Mouse (Mus musculus) cerebellum, postnatal 36 days (tissue): ENCODE data around the gene Rdh9.

Experiments
- DNase-seq, 2 experiments: peaks; one replicate each; pipeline ENCODE4 v3.0.0; 2021 to 2022; ENCODE audit warnings: mixed read lengths in 2 of 2

Gene Rdh9

GRCm38 (mm10) chr10:127776011-127776410 is at the start of gene Rdh9:
Rdh9 (plus strand) TSS chr10:127776386.
- DNase-seq: no peak

- no peak for DNase-seq
Measured at GRCm38 (mm10) chr10:127728437-127728836, 47.7 kb upstream of the Rdh9 start.

- no peak for DNase-seq
Measured at GRCm38 (mm10) chr10:127730285-127730932, 45.8 kb upstream of the Rdh9 start.

GRCm38 (mm10) chr10:127730933-127731310 is 45.3 kb upstream of the Rdh9 start:
- no peak for DNase-seq

GRCm38 (mm10) chr10:127731397-127731796 is 44.8 kb upstream of the Rdh9 start:
- no peak for DNase-seq

GRCm38 (mm10) chr10:127734434-127734833 is 41.8 kb upstream of the Rdh9 start:
- DNase-seq: no peak

- no peak for DNase-seq
Measured at GRCm38 (mm10) chr10:127736266-127736665, 39.9 kb upstream of the Rdh9 start.

- DNase-seq: no peak
Measured at GRCm38 (mm10) chr10:127736916-127737315, 39.3 kb upstream of the Rdh9 start.

GRCm38 (mm10) chr10:127737552-127737951 is 38.6 kb upstream of the Rdh9 start:
- no peak for DNase-seq

- peak; percentile 11 to 15 for DNase-seq
Measured at GRCm38 (mm10) chr10:127738151-127738882, 37.9 kb upstream of the Rdh9 start.

GRCm38 (mm10) chr10:127739083-127739660 is 37.0 kb upstream of the Rdh9 start, which contains the start of gene Zbtb39:
Zbtb39 (plus strand) TSS chr10:127739538.
- peak; percentile 70 to 80 for DNase-seq

GRCm38 (mm10) chr10:127739661-127740161 is 36.5 kb upstream of the Rdh9 start:
- DNase-seq: no peak

GRCm38 (mm10) chr10:127744661-127745060 is 31.5 kb upstream of the Rdh9 start:
- peak; percentile 35 to 49 for DNase-seq

GRCm38 (mm10) chr10:127745886-127746285 is 30.3 kb upstream of the Rdh9 start:
- DNase-seq: no peak

- DNase-seq: no peak
Measured at GRCm38 (mm10) chr10:127747254-127747653, 28.9 kb upstream of the Rdh9 start.

- no peak for DNase-seq
Measured at GRCm38 (mm10) chr10:127748847-127749612, 27.2 kb upstream of the Rdh9 start.

GRCm38 (mm10) chr10:127750136-127750777 is 25.9 kb upstream of the Rdh9 start:
- DNase-seq: peak; percentile 18 to 20

- DNase-seq: no peak
Measured at GRCm38 (mm10) chr10:127751548-127751947, 24.6 kb upstream of the Rdh9 start, which contains the start of gene Gpr182. Gpr182 (minus strand) TSS chr10:127751732.

- DNase-seq: no peak
Measured at GRCm38 (mm10) chr10:127754566-127755166, 21.5 kb upstream of the Rdh9 start.

GRCm38 (mm10) chr10:127755246-127755645 is 20.9 kb upstream of the Rdh9 start:
- DNase-seq: no peak

- DNase-seq: no peak
Measured at GRCm38 (mm10) chr10:127755770-127756468, 20.3 kb upstream of the Rdh9 start.
